Mouse (Mus musculus): ENCODE results near the gene Nmur1. TPM values are rescaled to one million over a fixed set of nuclear protein-coding genes. Genes with fewer than 3 reads are reported as not detected.

Gene Nmur1
- polyA plus RNA-seq, 1 experiment, result 1.8 TPM

DNA sequence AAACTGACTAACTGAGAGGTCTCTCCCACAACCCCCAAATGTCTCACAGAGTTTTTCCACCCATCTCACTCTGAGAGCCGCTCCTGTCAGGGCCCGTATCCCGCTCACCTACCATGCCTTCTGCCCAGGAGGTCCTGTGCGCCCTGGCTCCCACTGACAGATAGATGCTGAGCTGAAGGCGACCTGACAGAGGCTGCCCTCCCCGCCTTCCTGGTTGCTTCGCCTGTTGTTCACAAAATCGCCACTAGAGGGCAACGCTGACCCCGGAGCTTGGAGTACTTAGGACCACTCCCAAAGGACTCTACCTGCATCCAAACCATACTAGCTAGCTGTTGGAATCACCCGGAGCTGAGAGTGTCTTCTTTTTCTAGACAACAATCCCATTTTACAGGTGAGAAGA is 36.8 kb downstream of the Nmur1 start:
- DNase-seq, result peak; percentile 51 to 68
- WGBS, result 1% methylated on average over 11 of the region's 11 CpGs
- no peak overlapping the region for H3K27ac ChIP-seq (ENCODE audit: insufficient read depth, low read length)
- peaks cover 6% of the 10 kb centered on the region for H3K4me1 ChIP-seq (ENCODE audit: control insufficient read depth, insufficient read depth, low read length)
- no peaks in the 10 kb centered on the region for H3K27me3 ChIP-seq (ENCODE audit: control insufficient read depth, insufficient read depth, low read length)
- no peak overlapping the region for H3K4me3 ChIP-seq (replicated peaks; ENCODE audit: insufficient read depth, low read depth, low read length)
- TF ChIP-seq CTCF (IDR thresholded peaks at IDR 0.05; ENCODE audit: borderline replicate concordance, insufficient read depth, low read depth, low read length) (peak; percentile 71), POLR2A (IDR thresholded peaks at IDR 0.05; ENCODE audit: borderline replicate concordance, insufficient read depth, low read length) (no peak)

DNA sequence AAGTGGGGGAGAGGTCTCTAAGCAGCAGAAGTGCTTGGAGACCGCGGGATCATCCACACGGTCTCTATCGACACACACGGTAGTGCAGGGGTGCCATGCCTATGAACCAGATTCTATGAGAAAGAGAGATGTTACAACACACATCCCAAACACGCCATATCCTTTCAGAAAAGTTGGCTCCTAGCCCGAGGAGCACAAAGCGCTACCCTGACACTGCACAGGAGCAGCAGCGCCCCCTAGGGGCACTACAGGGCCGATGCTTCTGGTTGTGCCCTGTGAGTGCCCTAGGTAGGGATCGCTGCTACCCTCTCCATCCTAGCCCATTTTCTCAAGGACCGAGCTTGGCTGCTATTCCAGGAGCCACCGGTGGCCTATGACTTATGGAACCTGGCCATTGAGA is 45.0 kb downstream of the Nmur1 start:
- Histone ChIP-seq H3K4me3 (replicated peaks; ENCODE audit: insufficient read depth, low read depth, low read length) (peak overlapping the region; percentile 32), H3K4me1 (ENCODE audit: control insufficient read depth, insufficient read depth, low read length) (no peaks in the 10 kb centered on the region; the same call in 1 of the 2 replicates), H3K27ac (ENCODE audit: insufficient read depth, low read length) (no peak overlapping the region), H3K27me3 (ENCODE audit: control insufficient read depth, insufficient read depth, low read length) (no peaks in the 10 kb centered on the region)
- DNase-seq, result peak; percentile 27 to 38
- 21% methylated on average over 13 of the region's 13 CpGs for WGBS
- TF ChIP-seq CTCF (IDR thresholded peaks at IDR 0.05; ENCODE audit: borderline replicate concordance, insufficient read depth, low read depth, low read length) (peak; percentile 56; the same call in 1 of the 2 replicates), POLR2A (IDR thresholded peaks at IDR 0.05; ENCODE audit: borderline replicate concordance, insufficient read depth, low read length) (no peak)

DNA sequence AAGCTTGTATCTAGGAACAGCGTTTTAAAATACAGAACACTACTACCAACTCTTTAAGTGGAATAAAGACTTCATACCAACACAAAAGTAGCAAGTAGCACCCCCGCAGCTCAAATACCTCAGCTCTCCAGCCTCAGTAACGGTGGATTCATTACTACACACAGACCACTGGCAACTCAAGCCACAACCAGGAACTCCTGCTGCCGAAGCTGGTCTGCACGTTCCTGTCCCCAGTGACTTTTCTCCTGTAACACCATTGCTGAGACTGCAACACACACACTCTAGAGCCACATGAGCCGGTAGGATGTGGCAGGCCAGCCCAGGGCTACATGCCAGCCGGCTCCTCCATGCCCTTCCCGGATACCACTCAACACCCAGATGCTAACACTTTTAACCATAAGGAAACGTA is 46.9 kb downstream of the Nmur1 start:
- 58% methylated on average over 9 of the region's 9 CpGs for WGBS

DNA sequence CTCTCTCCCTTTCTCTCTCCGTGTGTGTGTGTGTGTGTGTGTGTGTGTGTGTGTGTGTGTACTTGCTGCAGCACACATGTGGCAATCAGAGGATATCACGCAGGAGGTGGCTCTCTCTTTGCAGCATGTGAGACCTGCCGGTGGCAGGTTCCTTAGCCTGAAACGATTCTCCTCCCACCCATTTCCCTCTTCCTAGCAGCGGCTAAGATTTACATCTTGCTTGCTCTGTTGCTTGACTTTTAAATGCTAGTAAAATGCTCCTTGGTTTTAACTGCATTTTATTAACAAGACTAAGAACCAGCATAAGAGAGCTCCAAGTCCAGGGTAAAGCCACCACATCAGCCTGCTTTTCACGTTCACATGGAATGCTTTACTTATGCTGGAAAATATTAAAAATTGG is 47.4 kb downstream of the Nmur1 start:
- H3K27ac ChIP-seq (ENCODE audit: insufficient read depth, low read length), result no peak overlapping the region
- no peak for DNase-seq
- no peak overlapping the region for H3K4me3 ChIP-seq (replicated peaks; ENCODE audit: insufficient read depth, low read depth, low read length)
- no peaks in the 10 kb centered on the region for H3K27me3 ChIP-seq (ENCODE audit: control insufficient read depth, insufficient read depth, low read length)
- no peaks in the 10 kb centered on the region; the same call in 1 of the 2 replicates for H3K4me1 ChIP-seq (ENCODE audit: control insufficient read depth, insufficient read depth, low read length)
- WGBS, result 82% methylated on average over 6 of the region's 6 CpGs
- TF ChIP-seq CTCF (IDR thresholded peaks at IDR 0.05; ENCODE audit: borderline replicate concordance, insufficient read depth, low read depth, low read length), result no peak

More for the DNA sequence above, 46.9 kb downstream of the Nmur1 start:
- TF ChIP-seq POLR2A (IDR thresholded peaks at IDR 0.05; ENCODE audit: borderline replicate concordance, insufficient read depth, low read length) (no peak), CTCF (IDR thresholded peaks at IDR 0.05; ENCODE audit: borderline replicate concordance, insufficient read depth, low read depth, low read length) (no peak)
- Histone ChIP-seq H3K4me1 (ENCODE audit: control insufficient read depth, insufficient read depth, low read length) (no peaks in the 10 kb centered on the region; the same call in 1 of the 2 replicates), H3K27ac (ENCODE audit: insufficient read depth, low read length) (no peak overlapping the region), H3K4me3 (replicated peaks; ENCODE audit: insufficient read depth, low read depth, low read length) (no peak overlapping the region), H3K27me3 (ENCODE audit: control insufficient read depth, insufficient read depth, low read length) (no peaks in the 10 kb centered on the region)
- DNase-seq, result no peak

DNA sequence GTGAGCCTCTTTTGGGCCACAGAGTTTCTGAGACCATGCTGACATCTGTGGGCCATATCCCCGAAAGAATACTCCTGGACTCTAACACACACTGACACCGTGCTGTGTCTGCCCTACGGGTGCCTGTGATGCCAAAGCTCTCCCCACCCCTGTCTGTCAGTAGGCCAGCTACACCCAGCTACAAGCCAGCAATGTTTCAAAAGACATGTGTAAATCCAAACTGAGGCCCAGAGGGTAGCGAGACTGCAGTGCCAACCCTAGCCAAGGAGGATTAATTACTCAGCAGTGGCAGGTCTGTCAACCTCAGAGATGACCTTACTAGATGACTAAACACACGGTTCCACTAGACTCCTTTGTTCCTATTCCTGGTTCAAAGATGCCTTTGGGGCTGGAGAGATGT is 49.7 kb downstream of the Nmur1 start:
- H3K4me1 ChIP-seq (ENCODE audit: control insufficient read depth, insufficient read depth, low read length), result no peaks in the 10 kb centered on the region; the same call in 1 of the 2 replicates

DNA sequence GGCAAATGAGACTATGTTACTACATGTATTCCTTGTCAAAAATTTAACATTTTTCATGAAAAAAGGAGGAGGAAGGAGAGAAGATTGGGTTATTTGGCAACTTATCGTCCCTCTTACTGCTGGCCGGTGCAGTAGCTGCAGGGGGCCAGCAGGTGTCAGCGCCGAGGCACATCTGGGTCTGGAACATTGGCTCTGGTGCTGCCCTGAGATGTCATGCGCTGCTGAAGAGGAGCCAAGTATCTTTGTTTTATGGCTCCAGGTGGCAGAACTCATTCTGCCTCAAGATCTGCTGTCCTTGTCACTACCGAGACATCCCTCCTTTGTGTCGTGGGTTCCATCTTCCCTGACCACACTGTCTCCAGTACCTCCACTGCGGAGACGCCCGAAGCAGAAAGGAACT is 54.0 kb downstream of the Nmur1 start:
- Histone ChIP-seq H3K4me1 (ENCODE audit: control insufficient read depth, insufficient read depth, low read length) (no peaks in the 10 kb centered on the region), H3K27ac (ENCODE audit: insufficient read depth, low read length) (no peak overlapping the region), H3K4me3 (replicated peaks; ENCODE audit: insufficient read depth, low read depth, low read length) (no peak overlapping the region), H3K27me3 (ENCODE audit: control insufficient read depth, insufficient read depth, low read length) (no peaks in the 10 kb centered on the region)
- peak; percentile 34; the same call in 1 of the 2 replicates for TF ChIP-seq CTCF (IDR thresholded peaks at IDR 0.05; ENCODE audit: borderline replicate concordance, insufficient read depth, low read depth, low read length)
- TF ChIP-seq POLR2A (IDR thresholded peaks at IDR 0.05; ENCODE audit: borderline replicate concordance, insufficient read depth, low read length), result no peak
- no peak for DNase-seq
- 37% methylated on average over 10 of the region's 10 CpGs for WGBS

More for the DNA sequence above, 49.7 kb downstream of the Nmur1 start:
- Histone ChIP-seq H3K27ac (ENCODE audit: insufficient read depth, low read length) (no peak overlapping the region), H3K4me3 (replicated peaks; ENCODE audit: insufficient read depth, low read depth, low read length) (no peak overlapping the region), H3K27me3 (ENCODE audit: control insufficient read depth, insufficient read depth, low read length) (no peaks in the 10 kb centered on the region)
- DNase-seq, result no peak
- TF ChIP-seq POLR2A (IDR thresholded peaks at IDR 0.05; ENCODE audit: borderline replicate concordance, insufficient read depth, low read length), result no peak
- WGBS, result 33% methylated on average over 5 of the region's 5 CpGs

DNA sequence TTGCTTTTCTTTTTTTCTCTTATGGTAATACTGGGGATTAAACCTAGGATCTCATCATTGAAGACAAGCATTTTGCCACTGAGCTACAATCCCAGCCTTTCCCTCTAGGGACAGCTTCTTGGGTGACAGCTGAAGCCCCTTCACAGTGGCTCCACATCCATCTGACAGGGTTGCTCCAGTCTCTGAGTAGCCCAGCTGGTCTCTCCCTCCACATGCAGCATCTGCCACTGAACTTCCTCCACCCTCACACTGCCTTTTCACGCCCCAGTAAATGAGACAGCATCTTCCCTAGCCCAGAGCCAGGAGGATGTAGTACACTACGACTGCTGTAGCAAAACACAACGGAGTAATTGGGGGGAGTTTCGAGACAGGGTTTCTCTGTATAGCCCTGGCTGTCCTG is 57.9 kb downstream of the Nmur1 start:
- WGBS, result 25% methylated on average over 4 of the region's 4 CpGs
- Histone ChIP-seq H3K4me3 (replicated peaks; ENCODE audit: insufficient read depth, low read depth, low read length) (no peak overlapping the region), H3K27ac (ENCODE audit: insufficient read depth, low read length) (no peak overlapping the region), H3K4me1 (ENCODE audit: control insufficient read depth, insufficient read depth, low read length) (no peaks in the 10 kb centered on the region), H3K27me3 (ENCODE audit: control insufficient read depth, insufficient read depth, low read length) (no peaks in the 10 kb centered on the region)
- TF ChIP-seq CTCF (IDR thresholded peaks at IDR 0.05; ENCODE audit: borderline replicate concordance, insufficient read depth, low read depth, low read length) (no peak), POLR2A (IDR thresholded peaks at IDR 0.05; ENCODE audit: borderline replicate concordance, insufficient read depth, low read length) (no peak)
- no peak for DNase-seq

DNA sequence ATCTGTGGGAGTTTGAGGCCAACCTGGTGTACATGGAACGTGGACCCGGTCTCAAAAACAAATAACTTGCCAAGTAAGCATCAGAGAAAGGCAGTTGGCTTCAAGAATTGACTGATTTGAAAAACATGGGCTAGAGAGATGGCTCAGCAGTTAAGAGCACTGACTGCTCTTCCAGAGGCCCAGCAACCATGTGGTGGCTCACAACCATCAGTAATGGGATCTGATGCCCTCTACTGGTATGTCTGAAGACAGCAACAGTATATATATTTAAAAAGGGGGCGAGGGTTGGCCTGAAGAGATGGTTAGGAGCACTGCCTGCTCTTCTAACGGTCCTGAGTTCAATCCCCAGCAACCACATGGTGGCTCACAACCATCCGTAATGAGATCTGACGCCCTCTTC is 62.4 kb downstream of the Nmur1 start:
- no peak for DNase-seq
- TF ChIP-seq POLR2A (IDR thresholded peaks at IDR 0.05; ENCODE audit: borderline replicate concordance, insufficient read depth, low read length), result no peak
- peak; percentile 22; the same call in 1 of the 2 replicates for TF ChIP-seq CTCF (IDR thresholded peaks at IDR 0.05; ENCODE audit: borderline replicate concordance, insufficient read depth, low read depth, low read length)
- no peaks in the 10 kb centered on the region for H3K27me3 ChIP-seq (ENCODE audit: control insufficient read depth, insufficient read depth, low read length)
- peaks cover 3% of the 10 kb centered on the region; the same call in 1 of the 2 replicates for H3K4me1 ChIP-seq (ENCODE audit: control insufficient read depth, insufficient read depth, low read length)
- no peak overlapping the region for H3K4me3 ChIP-seq (replicated peaks; ENCODE audit: insufficient read depth, low read depth, low read length)
- 20% methylated on average over 6 of the region's 6 CpGs for WGBS
- no peak overlapping the region for H3K27ac ChIP-seq (ENCODE audit: insufficient read depth, low read length)
